Comparison of ENCODE assay signal across 9 mouse cellular contexts in genomic region chr4:45878929-45879328, GRCm38 (mm10). TPM values are rescaled to one million over a fixed set of nuclear protein-coding genes. Genes with fewer than 3 reads are reported as not detected.
DNase-seq lines count a peak whose midpoint lies in the region; ATAC-seq and TF ChIP-seq lines count a peak whose summit lies in the region.
"Had no signal": no experiment of that assay in that cellular context is flagged by ENCODE, and none has a peak within 500 bp of the region (broad histone marks: within the 10 kb centered on the region; RNA-seq: fewer than 3 reads in every experiment).

No protein-coding gene starts in this region.

- H3K27ac ChIP-seq in forebrain, embryonic 14.5 days (ENCODE audit: low read depth, low read length), result no peak overlapping the region
- no peak overlapping the region for H3K27ac ChIP-seq in forebrain, embryonic 16.5 days (ENCODE audit: low read length)
- H3K27ac ChIP-seq in lung, embryonic 14.5 days (ENCODE audit: low read depth), result no peak overlapping the region
- H3K27ac ChIP-seq: macrophage had no signal

- DNase-seq in forebrain, embryonic 14.5 days (ENCODE audit: low spot score), result peak; percentile 84
- peak; percentile 47 to 51 for DNase-seq in right cerebral cortex, adult 2 months (ENCODE audit: low spot score in 2 of 2)
- DNase-seq in right cerebral cortex, postnatal 36 days (ENCODE audit: low spot score in 2 of 2), result no peak
- DNase-seq in cerebellum, adult 9-11 months, result peak; percentile 3
- DNase-seq in kidney, adult 9 months, result peak; percentile 69
- peak; percentile 79 for DNase-seq in lung, embryonic 14.5 days

- no peaks in the 10 kb centered on the region; the same call in 1 of the 2 replicates for H3K9me3 ChIP-seq in forebrain, embryonic 14.5 days (replicated peaks; ENCODE audit: control insufficient read depth, low read length)
- H3K9me3 ChIP-seq in forebrain, embryonic 16.5 days (ENCODE audit: control insufficient read depth, low read length), result peaks cover 3% of the 10 kb centered on the region; the same call in 1 of the 2 replicates
- no peaks in the 10 kb centered on the region for H3K9me3 ChIP-seq in lung, embryonic 14.5 days (ENCODE audit: low read depth, low read length)

- no peak overlapping the region for H3K9ac ChIP-seq in forebrain, embryonic 14.5 days (ENCODE audit: low read length)
- no peak overlapping the region for H3K9ac ChIP-seq in forebrain, embryonic 16.5 days (replicated peaks; ENCODE audit: low read depth, low read length)
- H3K9ac ChIP-seq in lung, embryonic 14.5 days, result no peak overlapping the region

- H3K4me3 ChIP-seq in forebrain, embryonic 14.5 days (ENCODE audit: low read depth, low read length), result no peak overlapping the region
- H3K4me3 ChIP-seq in forebrain, embryonic 16.5 days (replicated peaks; ENCODE audit: low read length), result no peak overlapping the region
- no peak overlapping the region for H3K4me3 ChIP-seq in lung, embryonic 14.5 days (ENCODE audit: low read depth, low read length)

- no peaks in the 10 kb centered on the region for H3K4me1 ChIP-seq in forebrain, embryonic 14.5 days (ENCODE audit: control insufficient read depth, insufficient read depth, low read length)
- no peaks in the 10 kb centered on the region for H3K4me1 ChIP-seq in forebrain, embryonic 16.5 days (replicated peaks; ENCODE audit: control insufficient read depth, insufficient read depth, low read length)
- H3K4me1 ChIP-seq in lung, embryonic 14.5 days (ENCODE audit: insufficient read depth), result no peaks in the 10 kb centered on the region

- H3K36me3 ChIP-seq in forebrain, embryonic 14.5 days (ENCODE audit: control insufficient read depth, insufficient read depth, low read length), result no peaks in the 10 kb centered on the region
- no peaks in the 10 kb centered on the region for H3K36me3 ChIP-seq in forebrain, embryonic 16.5 days (ENCODE audit: control insufficient read depth, insufficient read depth)
- no peaks in the 10 kb centered on the region for H3K36me3 ChIP-seq in lung, embryonic 14.5 days (ENCODE audit: insufficient read depth)

- WGBS in forebrain, embryonic 14.5 days, result 41% methylated on average over 5 of the region's 5 CpGs
- 41% methylated on average over 5 of the region's 5 CpGs for WGBS in forebrain, embryonic 16.5 days
- WGBS in lung, embryonic 14.5 days, result 33% methylated on average over 5 of the region's 5 CpGs

- H3K4me2 ChIP-seq in forebrain, embryonic 14.5 days (ENCODE audit: low read length), result no peak overlapping the region
- no peak overlapping the region for H3K4me2 ChIP-seq in forebrain, embryonic 16.5 days (ENCODE audit: low read length)
- no peak overlapping the region for H3K4me2 ChIP-seq in lung, embryonic 14.5 days

- H3K27me3 ChIP-seq in forebrain, embryonic 14.5 days (replicated peaks; ENCODE audit: control insufficient read depth, insufficient read depth, low read length), result no peaks in the 10 kb centered on the region
- H3K27me3 ChIP-seq in forebrain, embryonic 16.5 days (replicated peaks; ENCODE audit: control insufficient read depth, insufficient read depth, low read length), result no peaks in the 10 kb centered on the region
- H3K27me3 ChIP-seq in lung, embryonic 14.5 days (ENCODE audit: insufficient read depth, low read length), result no peaks in the 10 kb centered on the region

- ATAC-seq in forebrain, embryonic 14.5 days, result no peak
- ATAC-seq in forebrain, embryonic 16.5 days, result no peak
- no peak for ATAC-seq in lung, embryonic 14.5 days (ENCODE audit: insufficient read depth)
- ATAC-seq in megakaryocyte-erythroid progenitor cell, adult 5-6 weeks (replicated peaks; ENCODE audit: low FRiP score, low TSS enrichment, poor library complexity, severe bottlenecking), result no peak

- TF ChIP-seq CTCF in lung, embryonic 14.5 days (IDR thresholded peaks at IDR 0.05; ENCODE audit: low read depth), result peak; percentile 78

RNA-seq across cellular contexts. Expression of gene Ccdc180, which starts 11.2 kb away (rescaled TPM):
- polyA plus RNA-seq in forebrain, embryonic 14.5 days (2014; fragmentation: Nextera tagmentation; extraction: Ambion mirVana), result 0.07 and 0.10 TPM in 2 replicates
- polyA plus RNA-seq in forebrain, embryonic 16.5 days (2015; fragmentation: Nextera tagmentation; extraction: Ambion mirVana), result 0.30 and 0.35 TPM in 2 replicates
- polyA plus RNA-seq in lung, embryonic 14.5 days (2014; fragmentation: Nextera tagmentation; extraction: Ambion mirVana), result 0.13 and 0.30 TPM in 2 replicates
- total RNA-seq in megakaryocyte-erythroid progenitor cell, adult 5-6 weeks (2014; fragmentation: Nextera tagmentation), result 0.96 TPM in 1 of 2 replicates, not detected in the other
- total RNA-seq in megakaryocyte-erythroid progenitor cell, adult 5-6 weeks (2017), result not detected in 2 replicates

RNA-seq across cellular contexts. Expression of gene Stra6l, which starts 30.5 kb away (rescaled TPM):
- 1.0 and 1.2 TPM in 2 replicates for polyA plus RNA-seq in forebrain, embryonic 14.5 days (2014; fragmentation: Nextera tagmentation; extraction: Ambion mirVana)
- 1.6 TPM in 2 replicates for polyA plus RNA-seq in forebrain, embryonic 16.5 days (2015; fragmentation: Nextera tagmentation; extraction: Ambion mirVana)
- not detected in 2 replicates for polyA plus RNA-seq in lung, embryonic 14.5 days (2014; fragmentation: Nextera tagmentation; extraction: Ambion mirVana)
- total RNA-seq in megakaryocyte-erythroid progenitor cell, adult 5-6 weeks (2014; fragmentation: Nextera tagmentation), result not detected in 2 replicates
- total RNA-seq in megakaryocyte-erythroid progenitor cell, adult 5-6 weeks (2017), result not detected in 2 replicates

RNA-seq across cellular contexts. Expression of gene Igfbpl1, which starts 52.2 kb away (rescaled TPM):
- 202 and 210 TPM in 2 replicates for polyA plus RNA-seq in forebrain, embryonic 14.5 days (2014; fragmentation: Nextera tagmentation; extraction: Ambion mirVana)
- 94.2 and 109 TPM in 2 replicates for polyA plus RNA-seq in forebrain, embryonic 16.5 days (2015; fragmentation: Nextera tagmentation; extraction: Ambion mirVana)
- 0.11 and 0.26 TPM in 2 replicates for polyA plus RNA-seq in lung, embryonic 14.5 days (2014; fragmentation: Nextera tagmentation; extraction: Ambion mirVana)
- total RNA-seq in megakaryocyte-erythroid progenitor cell, adult 5-6 weeks (2014; fragmentation: Nextera tagmentation), result not detected in 2 replicates
- not detected in 2 replicates for total RNA-seq in megakaryocyte-erythroid progenitor cell, adult 5-6 weeks (2017)
- polyA plus RNA-seq: macrophage had no signal

Comparison
In these comparisons a context has a peak if more than half of its experiments do, and no peak if none do; other contexts are left out.
1. DNase-seq: peak in forebrain, embryonic 14.5 days (single experiment), right cerebral cortex, adult 2 months (2 of 2), cerebellum, adult 9-11 months (single experiment), kidney, adult 9 months (single experiment) and lung, embryonic 14.5 days (single experiment); none in right cerebral cortex, postnatal 36 days (0 of 2).
2. RNA of gene Igfbpl1, which starts 52.2 kb away (polyA plus RNA-seq): 202 to 210 TPM in forebrain, embryonic 14.5 days and 94.2 to 109 TPM in forebrain, embryonic 16.5 days; 0.11 to 0.26 TPM in lung, embryonic 14.5 days; every median in the first group is over 10 times any median in the second.